Mouse (Mus musculus) bone marrow macrophage, adult 2 months (primary cell): ENCODE results near the gene Mre11a.

Experiments
- CTCF ChIP-seq: IDR thresholded peaks from 2 replicates; pipeline ENCODE4 v1.5.1; 2012; ENCODE audit warnings: low read depth, mild to moderate bottlenecking, low read length, moderate library complexity
- POLR2A ChIP-seq: IDR thresholded peaks from 2 replicates; pipeline ENCODE4 v1.6.1; 2012; ENCODE audit warnings: mild to moderate bottlenecking, low read depth, low read length, borderline replicate concordance

GRCm38 (mm10) chr9:14848267-14848935 lies 63.9 kb downstream of the Mre11a start:
- TF ChIP-seq CTCF = no peak
- TF ChIP-seq POLR2A = no peak
